Mouse (Mus musculus) hindbrain, embryonic 14.5 days (tissue): ENCODE data around the gene Slc25a26. TPM values are rescaled to one million over a fixed set of nuclear protein-coding genes. Genes with fewer than 3 reads are reported as not detected.
A peak's percentile ranks its signal among the peaks of the same experiment; 100 is the strongest.

Experiments used
- ATAC-seq: fragments of 200-750 bp; cut with Nextera tagmentation; 2 replicates; pipeline ENCODE4 v1.8.0; 2017; ENCODE audit warnings: moderate number of reproducible peaks, mild to moderate bottlenecking, moderate TSS enrichment, moderate library complexity; ENCODE audit not compliant: low FRiP score
- DNase-seq: peaks from one replicate; pipeline ENCODE4 v3.0.0-alpha.2; 2015; ENCODE audit warnings: low spot score
- H3K27ac ChIP-seq: fragments of 300-500 bp; sonication (generic); 2 replicates; pipeline ENCODE4 v1.5.1; 2014; ENCODE audit warnings: mild to moderate bottlenecking, moderate library complexity
- H3K27me3 ChIP-seq: fragments of 300-500 bp; sonication (generic); 2 replicates; pipeline ENCODE4 v1.6.1; 2014; ENCODE audit warnings: mild to moderate bottlenecking, low read length, mixed read lengths; ENCODE audit not compliant: control insufficient read depth, insufficient read depth
- H3K36me3 ChIP-seq: fragments of 300-500 bp; sonication (generic); replicated peaks from 2 replicates; pipeline ENCODE4 v1.6.1; 2014; ENCODE audit not compliant: control insufficient read depth, insufficient read depth
- H3K4me1 ChIP-seq: fragments of 300-500 bp; sonication (generic); replicated peaks from 2 replicates; pipeline ENCODE4 v1.6.1; 2014; ENCODE audit warnings: antibody characterized with exemption, low read length, mixed read lengths; ENCODE audit not compliant: control insufficient read depth, insufficient read depth
- H3K4me2 ChIP-seq: fragments of 300-500 bp; sonication (generic); replicated peaks from 2 replicates; pipeline ENCODE4 v1.6.1; 2014; ENCODE audit warnings: mild to moderate bottlenecking, moderate library complexity
- H3K4me3 ChIP-seq: fragments of 300-500 bp; sonication (generic); replicated peaks from 2 replicates; pipeline ENCODE4 v1.5.1; 2014; ENCODE audit warnings: mild to moderate bottlenecking, low read length
- H3K9ac ChIP-seq: fragments of 300-500 bp; sonication (generic); 2 replicates; pipeline ENCODE4 v1.6.1; 2014
- H3K9me3 ChIP-seq: fragments of 300-500 bp; sonication (generic); 2 replicates; pipeline ENCODE4 v1.6.1; 2016; ENCODE audit warnings: low read length; ENCODE audit not compliant: control insufficient read depth
- WGBS: fragments of 180-500 bp; shearing (Covaris S2); extraction: QIAGEN DNeasy Blood & Tissue Kit; methylation state at CpG from one replicate; pipeline ENCODE4 v1.1.7; 2014; 5-methylcytosine and 5-hydroxymethylcytosine counted together
- microRNA-seq: library from miRNA; unstranded; fragments of <30 nt; microRNA quantifications from one replicate; pipeline ENCODE4, GENCODE M21; 2016
- polyA plus RNA-seq: library from polyadenylated mRNA; unstranded; fragments of >200 nt; fragmentation: Nextera tagmentation; extraction: Ambion mirVana; gene quantifications from 2 replicates; pipeline ENCODE4 v1.2.1, GENCODE M21; 2014

Slc25a26 gene
- polyA plus RNA-seq, 1 experiment from 2014 or later: 6.8 TPM

DNA sequence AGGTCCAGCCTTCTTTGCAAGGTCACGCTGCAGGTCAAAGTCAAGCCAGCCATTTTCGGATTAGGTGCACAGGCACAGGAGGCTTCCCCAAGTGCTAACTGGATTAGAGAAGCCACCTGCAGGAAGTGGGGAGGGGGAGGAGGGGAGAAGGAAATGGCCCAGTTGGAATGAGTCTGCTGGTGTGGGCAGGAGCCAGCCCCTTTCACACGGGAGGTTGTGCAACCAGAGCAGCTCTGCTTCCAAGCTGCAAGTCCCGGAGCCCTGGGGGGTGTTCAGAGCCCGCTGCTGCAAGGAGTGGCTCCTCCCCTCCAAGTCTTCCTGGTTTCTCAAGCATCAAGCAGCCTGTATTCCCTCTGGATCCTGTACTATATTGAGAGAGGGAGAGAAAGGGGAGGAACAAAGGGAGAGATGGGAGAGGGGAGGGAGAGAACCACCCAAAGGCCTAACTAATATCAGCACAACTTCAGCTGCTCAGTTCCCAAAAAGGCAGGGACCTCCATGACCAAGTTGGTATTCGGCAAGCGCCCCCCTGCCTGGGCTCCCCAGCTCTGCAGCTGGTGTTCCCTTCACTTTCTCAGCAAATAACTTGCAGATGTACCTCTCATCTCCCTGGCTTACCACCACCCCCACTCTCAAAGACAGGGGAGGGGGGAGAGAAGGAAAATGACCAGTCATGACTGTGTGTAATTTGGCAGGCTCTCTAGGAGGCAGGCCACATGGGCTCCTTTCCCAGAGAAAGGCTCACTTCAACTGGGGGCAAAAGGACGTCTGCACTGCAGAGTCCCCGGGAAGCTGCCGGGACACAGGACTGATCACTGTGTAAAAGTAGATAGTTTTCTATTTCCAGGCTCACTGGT lies 147.7 kb downstream of the Slc25a26 start:
- Histone ChIP-seq H3K4me1 (peaks cover 37% of the 10 kb centered on the region), H3K9me3 (no peaks in the 10 kb centered on the region), H3K9ac (no peak overlapping the region), H3K36me3 (no peaks in the 10 kb centered on the region), H3K27me3 (no peaks in the 10 kb centered on the region), H3K4me2 (no peak overlapping the region), H3K4me3 (no peak overlapping the region), H3K27ac (peak overlapping the region; percentile 68)
- 12% methylated on average over 10 of the region's 10 CpGs for WGBS
- DNase-seq: peak; percentile 47
- ATAC-seq: peak; percentile 82

DNA sequence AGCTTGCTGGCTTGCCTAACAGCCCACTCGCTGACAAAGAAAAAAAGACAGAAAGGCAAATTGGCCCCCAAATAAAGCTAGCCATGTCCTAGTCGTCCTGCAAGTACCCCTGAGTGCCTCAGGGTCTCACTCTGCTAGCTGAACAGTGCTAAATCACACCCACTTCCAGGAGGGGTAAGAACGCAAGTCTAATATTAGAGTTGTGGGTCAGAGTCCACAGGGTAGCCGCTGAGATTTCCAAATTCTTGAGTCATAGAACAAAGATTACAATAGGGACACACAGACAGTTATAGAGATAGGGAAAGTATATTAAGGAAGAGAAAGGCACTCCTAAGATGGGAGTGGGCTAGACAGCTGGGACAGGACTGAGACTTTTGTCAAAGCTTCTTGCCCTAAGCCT lies 148.4 kb downstream of the Slc25a26 start:
- H3K9me3 ChIP-seq: no peaks in the 10 kb centered on the region
- H3K27ac ChIP-seq: peak overlapping the region; percentile 51
- H3K9ac ChIP-seq: no peak overlapping the region
- no peaks in the 10 kb centered on the region for H3K27me3 ChIP-seq
- no peaks in the 10 kb centered on the region for H3K36me3 ChIP-seq
- WGBS: 45% methylated on average over 4 of the region's 4 CpGs
- no peak overlapping the region for H3K4me3 ChIP-seq
- ATAC-seq: no peak
- no peak for DNase-seq
- no peak overlapping the region for H3K4me2 ChIP-seq
- peaks cover 41% of the 10 kb centered on the region for H3K4me1 ChIP-seq

DNA sequence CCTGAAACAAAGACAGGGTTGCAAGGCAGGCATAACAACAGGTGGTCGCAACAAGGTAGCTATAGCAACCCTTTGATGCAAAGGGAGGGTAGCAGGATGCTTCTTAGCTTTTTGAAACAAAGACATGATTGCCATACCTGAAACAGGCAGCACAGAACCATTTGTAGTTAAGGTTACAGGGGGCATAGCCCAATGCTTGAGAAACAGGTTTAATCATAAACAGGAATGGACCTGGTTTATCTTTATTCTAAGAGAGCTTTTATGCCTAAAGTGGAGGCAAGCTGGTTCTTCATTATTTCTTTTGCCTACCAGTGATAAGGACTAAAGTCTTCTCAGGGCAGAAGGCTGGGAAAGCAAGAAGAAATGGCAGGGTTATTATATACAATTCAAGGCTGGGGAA lies 149.5 kb downstream of the Slc25a26 start:
- Histone ChIP-seq H3K4me2 (no peak overlapping the region), H3K36me3 (no peaks in the 10 kb centered on the region), H3K9ac (no peak overlapping the region), H3K9me3 (no peaks in the 10 kb centered on the region), H3K27me3 (no peaks in the 10 kb centered on the region), H3K4me3 (no peak overlapping the region), H3K4me1 (peaks cover 41% of the 10 kb centered on the region), H3K27ac (no peak overlapping the region)
- ATAC-seq: no peak
- WGBS: 66% methylated on average over 1 of the region's 1 CpGs
- DNase-seq: no peak

- no peak overlapping the region for H3K27ac ChIP-seq
- no peak for ATAC-seq
- no peak overlapping the region for H3K4me2 ChIP-seq
- H3K4me1 ChIP-seq: peaks cover 47% of the 10 kb centered on the region
- no peaks in the 10 kb centered on the region for H3K36me3 ChIP-seq
- no peak overlapping the region for H3K4me3 ChIP-seq
- WGBS: 78% methylated on average over 17 of the region's 17 CpGs
- H3K9me3 ChIP-seq: no peaks in the 10 kb centered on the region
- H3K9ac ChIP-seq: no peak overlapping the region
- H3K27me3 ChIP-seq: no peaks in the 10 kb centered on the region
- no peak for DNase-seq
These were observed 151.4 kb downstream of the Slc25a26 start for GRCm38 (mm10) chr6:94651541-94651940.

- DNase-seq (no peak), ATAC-seq (no peak)
- no peaks in the 10 kb centered on the region for H3K27me3 ChIP-seq
- no peaks in the 10 kb centered on the region for H3K36me3 ChIP-seq
- no peak overlapping the region for H3K4me3 ChIP-seq
- no peaks in the 10 kb centered on the region for H3K9me3 ChIP-seq
- 72% methylated on average over 6 of the region's 6 CpGs for WGBS
- H3K9ac ChIP-seq: no peak overlapping the region
- H3K4me1 ChIP-seq: peaks cover 51% of the 10 kb centered on the region
- no peak overlapping the region for H3K27ac ChIP-seq
- H3K4me2 ChIP-seq: no peak overlapping the region
These were observed 152.6 kb downstream of the Slc25a26 start for GRCm38 (mm10) chr6:94652659-94653213.

DNA sequence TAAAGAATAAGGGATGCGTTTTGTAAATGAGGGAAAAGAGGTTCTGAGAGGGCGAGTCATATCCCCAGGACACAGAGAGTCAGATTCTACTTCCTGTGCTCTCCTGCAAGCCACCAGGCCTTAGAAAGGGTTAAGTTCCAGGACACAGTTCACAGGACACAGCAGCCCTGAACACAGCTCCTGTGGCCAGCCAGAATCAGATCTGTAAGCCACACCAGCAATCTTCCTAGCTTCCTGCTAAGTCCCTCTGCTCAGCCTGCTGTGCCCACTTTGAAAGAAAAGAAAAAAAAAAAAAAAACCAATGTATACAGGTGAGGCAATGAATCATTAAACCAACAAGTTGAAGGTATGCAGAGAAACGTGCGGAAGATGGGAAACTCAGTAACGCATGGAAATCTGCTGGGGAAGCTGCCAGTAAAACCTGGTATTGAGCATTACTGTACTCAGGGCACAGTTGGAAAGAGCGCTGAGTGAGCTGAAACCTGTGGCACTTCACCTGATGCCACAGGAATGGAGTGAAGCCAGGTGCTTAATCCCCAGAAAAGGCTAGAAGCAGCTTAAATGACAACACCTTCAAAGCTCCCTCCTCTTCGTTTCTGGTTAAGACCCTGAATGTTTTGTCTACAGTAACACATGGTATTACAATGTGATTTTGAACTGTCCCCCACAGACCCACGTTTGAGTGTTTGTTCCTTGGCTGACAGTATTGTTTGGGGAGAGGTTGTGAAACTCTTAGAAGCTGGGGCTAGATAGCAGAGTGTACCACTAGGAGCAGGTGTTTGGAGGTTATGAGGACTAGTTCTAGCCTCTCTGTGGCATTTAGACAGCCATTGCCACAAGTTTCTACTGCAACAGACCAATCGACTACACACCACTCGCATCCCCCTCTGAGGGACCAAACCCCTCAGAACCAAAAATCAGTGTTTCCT lies 153.5 kb downstream of the Slc25a26 start:
- no peak for ATAC-seq
- Histone ChIP-seq H3K4me3 (no peak overlapping the region), H3K9ac (no peak overlapping the region), H3K4me1 (peaks cover 42% of the 10 kb centered on the region), H3K36me3 (no peaks in the 10 kb centered on the region), H3K27ac (no peak overlapping the region), H3K27me3 (no peaks in the 10 kb centered on the region), H3K9me3 (no peaks in the 10 kb centered on the region), H3K4me2 (no peak overlapping the region)
- WGBS: 78% methylated on average over 10 of the region's 10 CpGs
- DNase-seq: no peak

Small RNA genes lying within 50 kb of the gene (microRNA-seq; reads per million reads assigned to microRNA genes)
- not detected for gene Mir7041

Other genes with a start within 250 kb of the Slc25a26 start
- 25.3 and 27.6 TPM in 2 replicates for gene Magi1, start 216.4 kb upstream of the Slc25a26 start, polyA plus RNA-seq
- gene Lrig1, start 199.8 kb downstream of the Slc25a26 start, polyA plus RNA-seq: 22.3 and 30.2 TPM in 2 replicates